Mouse (Mus musculus) adrenal gland, adult 2 months (tissue): ENCODE measurements around the gene Mgarp. TPM values are rescaled to one million over a fixed set of nuclear protein-coding genes. Genes with fewer than 3 reads are reported as not detected.
"Not testable (repeated sequence)": the region's sequence is repeated elsewhere in the genome, so short reads cannot be mapped to it uniquely, and the experiment has no call there.

ENCODE experiments used
- DNase-seq: peaks from one replicate; pipeline ENCODE4 v3.0.0; 2021
- polyA plus RNA-seq: library from polyadenylated mRNA; depleted of rRNA; stranded (reverse); fragments of >200 nt; gene quantifications from 2 replicates; pipeline ENCODE4 v1.2.3, GENCODE M21; 2012
- total RNA-seq, 2 experiments: library from RNA; stranded (reverse); gene quantifications; 2 replicates each; pipeline ENCODE4 v1.2.3; 2021

Mgarp gene
- total and polyA plus RNA-seq, 3 experiments, result 312 to 1,037 (median 689) TPM

DNA sequence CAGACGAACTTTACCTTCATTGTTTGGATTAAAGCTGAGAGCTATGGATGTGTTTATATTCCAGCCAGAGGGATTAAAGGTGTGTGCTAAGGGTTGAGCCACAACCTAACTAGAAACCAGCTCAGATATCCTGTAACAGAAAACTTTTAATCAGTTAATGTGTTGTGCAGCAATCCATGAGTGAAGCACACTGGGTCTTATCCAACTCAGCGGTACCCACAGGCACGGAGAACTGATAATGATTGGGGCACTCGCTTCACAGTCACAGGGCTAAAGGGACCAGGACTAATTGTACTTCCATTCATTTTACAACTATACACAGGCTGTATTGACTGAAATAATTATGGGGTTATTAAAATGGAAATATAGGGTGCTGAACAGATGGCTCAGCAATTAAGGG, 29.6 kb downstream of the Mgarp start:
- DNase-seq, result no peak

DNA sequence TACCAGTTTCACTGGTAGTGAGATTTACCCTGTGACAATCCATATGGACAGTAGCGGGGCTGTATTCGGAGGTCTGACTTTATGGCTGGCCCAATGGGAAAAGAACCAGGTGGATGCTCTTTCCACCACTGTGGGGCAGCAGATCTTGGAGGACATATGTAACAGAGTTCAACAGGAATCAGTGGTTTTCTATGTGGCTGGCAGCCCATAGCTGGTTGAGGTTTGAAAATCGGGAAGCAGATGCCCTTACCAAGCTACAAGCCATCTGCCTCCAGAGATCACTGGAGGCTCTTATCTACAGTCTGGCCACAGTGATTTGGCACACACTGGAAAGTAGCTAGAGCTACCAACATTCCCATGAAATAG, 31.0 kb downstream of the Mgarp start:
- no peak for DNase-seq

DNA sequence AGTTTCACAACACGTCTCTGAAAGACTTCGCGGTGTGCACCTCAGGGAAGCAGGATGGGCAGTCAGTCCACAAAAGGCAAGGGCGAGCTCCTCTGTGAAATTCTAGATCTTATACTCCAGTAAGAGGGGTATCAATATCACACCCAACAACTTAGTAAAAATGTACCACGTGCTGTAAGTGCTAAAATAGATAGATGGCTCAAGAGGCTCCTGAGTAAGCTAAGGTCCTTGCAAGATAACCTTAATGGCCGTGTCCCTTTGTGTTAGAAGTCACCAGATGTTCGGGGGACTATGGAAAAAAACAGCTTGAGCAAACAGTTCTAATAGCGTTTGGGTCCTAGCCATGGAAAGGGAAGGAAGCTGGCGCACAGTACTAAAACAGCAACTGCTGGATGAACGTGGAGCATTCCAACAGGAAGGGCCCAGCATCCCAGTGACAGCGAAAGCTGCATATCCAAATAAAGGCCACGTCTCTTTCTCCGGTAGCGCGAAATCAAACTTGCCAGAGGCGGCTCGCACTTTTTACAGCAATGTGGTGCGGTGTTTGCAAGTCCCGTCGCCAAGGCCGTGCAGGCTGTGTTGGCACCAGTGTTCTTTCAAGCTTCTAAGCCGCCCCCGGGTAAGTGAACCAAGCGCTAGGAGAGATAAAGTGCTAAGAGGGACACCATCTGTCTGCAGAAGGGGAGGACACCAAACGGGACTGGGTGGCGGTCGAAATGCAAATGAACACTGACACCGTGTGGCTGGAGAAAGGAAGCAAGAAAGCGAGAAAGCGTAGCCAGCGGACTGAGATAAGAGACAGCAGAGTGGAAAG, 31.6 kb downstream of the Mgarp start:
- peak; percentile 87 for DNase-seq

DNA sequence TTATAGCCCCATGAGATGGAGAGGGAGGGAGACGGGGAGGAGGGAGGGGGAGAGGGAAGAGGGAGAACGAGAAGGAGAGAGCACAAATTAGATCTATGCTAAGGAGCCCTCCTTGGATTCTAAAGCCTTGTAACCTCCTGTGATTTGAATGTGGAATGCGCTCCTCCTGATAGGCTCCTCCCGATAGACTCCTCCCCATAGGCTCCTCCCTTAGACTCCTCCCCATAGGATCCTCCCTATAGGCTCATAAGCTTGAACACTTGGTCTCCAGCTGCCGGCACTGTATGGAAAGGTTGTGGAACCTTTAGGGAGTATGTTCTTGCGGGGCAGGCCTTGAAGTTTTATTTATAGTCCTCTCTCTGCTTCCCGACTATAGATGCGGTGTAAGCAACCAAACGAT, 35.5 kb downstream of the Mgarp start:
- no peak for DNase-seq

DNA sequence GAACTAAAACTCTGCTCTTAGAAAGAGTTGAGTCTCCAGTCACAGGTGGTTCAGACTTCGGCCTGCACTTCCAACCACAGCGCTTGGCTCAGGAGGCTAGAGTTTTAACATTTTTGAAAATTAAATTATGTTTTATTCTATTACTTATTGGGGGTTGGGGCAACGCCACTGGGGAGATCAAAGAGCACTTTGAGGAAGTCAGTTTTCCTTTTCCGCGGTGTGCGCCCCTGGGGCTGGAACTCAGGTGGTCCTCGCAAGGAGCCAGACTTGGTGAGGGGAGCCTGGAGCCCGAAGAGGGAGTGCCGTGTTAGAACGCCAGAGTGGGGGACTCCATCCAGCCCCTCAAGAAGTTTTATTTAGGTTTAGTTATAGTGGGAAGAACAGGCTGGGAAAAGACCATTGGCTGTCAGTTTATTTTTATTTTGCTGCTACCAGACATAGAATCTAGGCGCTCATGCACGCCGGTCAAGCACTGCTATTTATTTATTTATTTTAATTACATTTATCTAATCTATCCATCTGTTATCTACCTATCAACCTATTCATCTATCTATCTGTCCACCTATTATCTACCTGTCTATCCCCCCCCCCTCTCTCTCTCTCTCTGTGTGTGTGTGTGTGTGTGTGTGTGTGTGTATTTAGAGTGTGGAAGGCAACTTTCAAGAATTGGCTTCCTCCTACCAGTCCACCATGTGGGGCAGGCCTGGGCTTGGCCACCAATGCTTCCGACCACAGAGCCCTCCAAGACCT, 36.8 kb downstream of the Mgarp start:
- no peak for DNase-seq

DNA sequence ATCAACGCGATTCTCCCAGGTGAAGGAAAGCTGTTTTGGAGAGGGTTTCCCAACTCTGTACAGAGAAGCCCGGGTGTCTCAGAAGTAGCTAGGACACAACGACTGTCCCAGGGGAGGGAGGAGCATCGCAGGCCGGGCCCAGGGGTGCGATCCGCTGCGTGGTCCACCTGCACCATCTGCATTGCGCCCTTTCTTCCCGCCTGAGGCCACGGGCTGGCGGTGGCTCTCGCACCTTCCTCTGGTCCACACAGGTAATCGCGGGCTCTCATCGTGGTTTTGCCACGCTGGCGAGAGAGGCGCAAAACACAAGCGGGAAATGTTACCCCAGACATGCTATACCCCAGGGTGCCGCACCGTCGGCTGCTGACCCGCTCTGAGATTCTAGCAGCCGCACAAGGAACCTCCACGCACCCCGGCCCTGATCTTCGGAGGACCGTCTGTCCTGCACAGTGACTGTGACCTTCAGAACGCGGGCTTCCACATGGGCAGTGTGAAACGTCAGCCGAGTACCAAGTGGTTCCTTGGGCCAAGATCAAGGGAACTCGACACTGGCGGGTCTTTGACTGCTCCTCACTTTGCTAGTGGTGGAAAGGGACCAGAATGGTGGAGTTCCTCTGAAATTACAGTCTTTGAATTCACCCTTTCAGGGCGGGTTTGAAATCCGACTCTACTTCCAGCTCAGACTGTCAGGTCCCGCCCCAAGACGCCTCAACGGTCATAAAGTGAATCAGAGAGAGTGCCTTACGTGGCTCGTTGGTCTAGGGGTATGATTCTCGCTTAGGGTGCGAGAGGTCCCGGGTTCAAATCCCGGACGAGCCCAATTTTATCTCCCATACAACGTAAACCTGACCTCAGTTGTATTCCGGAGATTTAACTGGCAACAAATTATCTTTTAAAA, 37.6 kb downstream of the Mgarp start:
- DNase-seq, result peak; percentile 88

DNA sequence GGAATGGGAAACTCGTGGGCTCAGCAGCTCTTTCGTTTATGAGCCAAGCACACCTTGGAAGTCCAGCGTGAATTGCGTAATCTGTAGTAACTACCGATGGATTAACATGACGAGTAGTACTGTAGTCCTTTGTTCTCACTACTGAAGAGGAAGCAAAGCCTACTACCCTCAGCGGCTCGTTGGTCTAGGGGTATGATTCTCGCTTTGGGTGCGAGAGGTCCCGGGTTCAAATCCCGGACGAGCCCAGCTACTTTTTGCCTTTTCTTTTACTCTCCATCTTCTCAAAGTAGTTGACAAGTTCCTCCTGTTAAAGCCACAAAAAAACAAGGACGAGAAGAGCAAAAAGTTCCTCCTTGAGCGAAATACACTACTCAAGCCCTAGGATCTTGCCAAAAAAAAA, 38.4 kb downstream of the Mgarp start:
- peak; percentile 83 for DNase-seq

DNA sequence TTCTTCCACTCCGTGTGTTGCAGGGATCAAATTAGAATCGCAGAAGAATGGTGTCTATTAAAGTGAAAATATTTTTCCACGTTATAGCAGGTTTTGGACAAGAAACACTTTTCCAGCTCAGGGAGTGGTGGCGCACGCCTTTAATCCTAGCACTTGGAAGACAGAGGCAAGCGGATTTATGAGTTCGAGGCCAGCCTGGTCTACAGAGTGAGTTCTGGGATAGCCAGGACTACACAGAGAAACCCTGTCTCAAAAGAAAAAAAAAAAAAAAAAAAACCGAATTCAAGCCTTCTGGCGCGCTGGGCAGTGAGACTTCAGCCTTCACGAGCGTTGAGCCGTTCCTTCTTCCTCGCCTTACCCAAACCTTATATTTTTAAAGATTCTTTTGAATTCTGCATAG, 38.9 kb downstream of the Mgarp start:
- DNase-seq, result no peak

DNA sequence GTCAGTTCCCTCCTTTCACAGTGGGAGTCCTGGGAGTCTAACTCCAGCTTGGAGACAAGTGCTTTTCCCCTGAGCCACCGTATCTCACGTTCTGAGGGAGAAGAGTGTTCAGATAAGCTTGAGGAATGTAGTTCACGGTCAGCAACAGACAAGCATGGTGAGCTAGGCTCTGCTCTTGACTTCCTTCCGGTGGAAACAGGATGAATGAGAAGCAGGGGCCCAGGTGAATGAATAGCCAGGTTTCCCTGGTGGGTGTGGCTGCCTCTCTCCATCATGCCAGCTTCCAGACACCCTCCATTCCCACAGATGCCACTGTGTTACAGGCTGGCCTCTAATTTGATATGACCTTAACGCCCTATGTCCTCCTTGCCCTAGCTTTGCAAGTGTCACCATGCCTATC, 39.5 kb downstream of the Mgarp start:
- no peak for DNase-seq

DNA sequence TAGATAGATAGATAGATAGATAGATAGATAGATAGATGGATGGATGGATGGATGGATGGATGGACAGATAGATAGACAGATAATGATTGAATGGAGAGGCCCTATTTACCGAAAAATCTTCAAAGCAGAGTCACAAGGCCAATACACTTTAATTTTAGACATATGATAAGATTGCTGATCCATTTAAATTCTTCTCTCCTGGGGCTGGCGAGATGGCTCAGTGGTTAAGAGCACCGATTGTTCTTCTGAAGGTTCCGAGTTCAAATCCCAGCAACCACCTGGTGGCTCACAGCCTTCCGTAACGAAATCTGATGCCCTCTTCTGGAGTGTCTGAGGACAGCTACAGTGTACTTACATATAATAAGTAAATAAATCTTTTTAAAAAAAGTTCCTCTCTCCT, 41.6 kb downstream of the Mgarp start:
- DNase-seq, result not testable (repeated sequence)

DNA sequence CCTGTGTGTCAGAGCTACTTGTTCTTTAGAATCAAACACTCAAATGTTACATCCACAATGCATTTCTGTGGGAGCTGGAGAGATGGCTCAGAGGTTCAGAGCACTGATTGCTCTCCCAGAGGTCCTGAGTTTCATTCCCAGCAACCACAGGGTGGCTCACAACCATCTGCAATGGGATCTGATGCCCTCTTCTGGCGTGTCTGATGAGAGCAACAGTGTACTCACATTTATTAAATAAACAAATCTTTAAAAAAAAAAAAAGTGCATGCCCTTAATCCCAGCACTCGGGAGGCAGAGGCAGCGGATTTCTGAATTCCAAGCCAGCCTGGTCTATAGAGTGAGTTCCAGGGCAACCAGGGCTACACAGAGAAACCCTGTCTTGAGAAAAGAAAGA, 42.5 kb downstream of the Mgarp start:
- no peak for DNase-seq

DNA sequence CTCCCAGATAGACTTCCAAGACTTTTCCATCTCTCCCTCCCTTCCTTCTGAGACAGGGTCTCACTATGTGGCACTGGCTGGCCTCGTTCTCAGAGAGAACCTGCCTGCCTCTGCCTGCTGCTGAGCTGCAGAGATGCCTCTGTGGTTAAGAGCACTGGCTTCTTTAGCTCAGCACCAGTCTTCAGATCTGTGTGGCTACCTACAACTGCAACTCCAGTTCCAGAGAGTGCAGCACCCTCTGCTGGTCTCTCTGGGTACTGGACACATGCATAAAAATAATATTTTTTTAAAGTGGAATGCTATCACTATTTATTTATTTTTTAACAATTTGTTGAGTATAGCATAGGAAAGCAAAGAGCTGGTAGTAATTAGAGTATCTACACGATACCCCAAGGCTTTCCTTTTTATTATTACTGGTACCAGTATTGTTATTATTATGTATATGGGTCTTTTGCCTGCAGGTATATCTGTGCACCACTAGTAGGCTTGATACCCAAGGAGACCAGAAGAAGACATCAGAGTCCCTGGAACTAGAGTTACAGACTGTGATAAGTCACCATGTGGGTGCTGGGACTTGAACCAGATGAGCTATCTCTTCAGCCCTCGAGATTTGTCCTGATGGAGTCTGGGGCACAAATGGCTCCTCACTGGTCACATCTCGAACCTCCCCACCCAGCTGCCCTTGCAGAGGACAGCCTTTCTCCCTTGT, 43.1 kb downstream of the Mgarp start:
- DNase-seq, result peak; percentile 52

DNA sequence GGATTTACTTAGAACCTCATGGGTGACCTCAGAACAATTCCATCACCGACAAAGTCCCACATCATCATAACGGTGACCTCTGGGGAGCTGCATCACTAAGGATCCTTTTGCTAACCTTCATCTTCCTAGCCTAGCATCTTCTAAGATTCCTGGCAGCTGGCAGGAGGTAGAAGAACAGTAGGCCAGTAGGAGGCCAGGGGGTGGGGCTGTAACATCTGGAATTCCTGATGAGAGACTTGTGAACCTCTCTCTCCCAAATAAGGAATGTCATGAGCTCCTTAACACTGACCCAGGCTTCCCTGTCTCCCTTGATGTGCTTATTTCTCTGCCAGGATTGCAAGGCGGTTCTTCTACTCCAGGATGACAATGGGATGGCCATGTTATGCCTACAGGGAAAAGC, 45.7 kb downstream of the Mgarp start:
- peak; percentile 13 for DNase-seq

DNA sequence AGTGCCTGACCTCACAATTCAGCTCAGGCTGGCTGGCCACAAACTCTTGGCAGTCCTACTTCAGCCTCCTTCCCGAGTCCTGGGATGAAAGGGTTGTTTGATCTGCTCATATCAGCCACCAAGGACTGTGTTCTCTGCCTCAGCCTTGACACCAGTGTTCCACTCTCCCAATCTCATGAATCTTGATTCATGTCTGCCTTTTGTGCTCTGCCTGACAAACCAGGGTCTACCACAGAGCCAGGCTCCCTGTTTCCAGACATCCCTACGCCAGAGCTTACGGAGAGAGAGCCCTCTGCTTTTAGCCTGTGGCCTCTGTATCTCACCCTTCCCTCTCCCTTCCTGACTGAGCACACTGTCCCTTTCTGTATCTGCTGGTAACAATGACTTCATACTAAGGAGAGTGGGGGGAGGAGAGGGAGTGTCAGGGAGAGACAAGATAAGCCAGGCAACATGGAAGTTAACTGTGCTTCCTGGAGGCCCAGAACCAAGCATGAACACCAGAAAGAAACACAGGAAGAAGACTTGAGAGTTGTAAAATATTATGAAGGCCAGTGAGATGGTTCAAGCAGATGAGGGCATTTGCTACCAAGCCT, 47.8 kb downstream of the Mgarp start:
- DNase-seq, result peak; percentile 78

DNA sequence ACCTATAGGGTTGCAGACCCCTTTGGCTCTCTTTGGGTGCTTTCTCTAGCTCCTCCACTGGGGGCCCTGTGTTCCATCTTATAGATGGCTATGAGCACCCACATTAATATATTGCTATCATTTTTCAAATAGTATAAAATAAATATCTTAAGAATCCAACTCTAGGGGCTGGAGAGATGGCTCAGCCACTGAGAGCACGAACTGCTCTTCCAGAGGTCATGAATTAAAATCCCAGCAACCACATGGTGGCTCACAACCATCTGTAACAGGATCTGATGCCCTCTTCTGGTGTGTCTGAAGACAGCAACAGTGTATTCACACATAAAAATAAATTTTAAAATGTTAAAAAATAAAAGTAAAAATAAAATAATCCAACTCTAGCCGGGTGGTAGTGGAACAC, 51.5 kb downstream of the Mgarp start:
- DNase-seq, result not testable (repeated sequence)

DNA sequence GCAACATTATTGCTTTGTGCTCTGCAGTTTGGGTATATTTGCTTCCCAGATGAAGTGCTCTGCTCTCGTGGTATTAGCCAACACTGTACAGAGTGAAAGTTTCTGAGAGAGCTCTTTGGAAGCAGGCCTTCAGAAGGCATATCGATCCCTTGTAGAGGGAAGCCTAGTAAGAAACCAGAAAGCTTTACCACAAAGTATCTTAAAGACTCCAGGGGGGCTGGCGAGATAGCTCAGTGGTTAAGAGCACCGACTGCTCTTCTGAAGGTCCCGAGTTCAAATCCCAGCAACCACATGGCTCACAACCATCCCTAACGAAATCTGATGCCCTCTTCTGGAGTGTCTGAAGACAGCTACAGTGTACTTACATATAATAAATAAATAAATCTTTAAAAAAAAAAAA, 52.4 kb downstream of the Mgarp start:
- DNase-seq, result not testable (repeated sequence)

DNA sequence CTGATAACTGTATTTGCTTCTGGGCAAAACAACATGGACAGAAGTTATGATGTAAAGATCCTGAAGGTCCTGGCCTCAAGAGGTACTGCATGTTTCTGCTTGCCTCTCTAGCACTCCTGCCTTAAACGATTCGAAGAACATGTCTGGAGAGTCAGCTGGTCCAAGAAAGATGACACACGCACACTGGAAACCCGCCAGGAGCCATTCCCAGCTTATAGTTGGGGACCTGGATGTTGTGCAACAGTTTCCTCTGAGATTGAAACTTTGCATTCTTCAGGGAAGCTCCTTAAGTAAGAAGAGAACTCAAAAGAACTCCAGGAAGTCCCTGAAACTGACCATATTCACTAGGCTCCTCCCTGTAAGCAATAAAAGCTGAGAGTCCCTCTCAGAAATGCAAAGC, 53.3 kb downstream of the Mgarp start:
- peak; percentile 48 for DNase-seq

DNA sequence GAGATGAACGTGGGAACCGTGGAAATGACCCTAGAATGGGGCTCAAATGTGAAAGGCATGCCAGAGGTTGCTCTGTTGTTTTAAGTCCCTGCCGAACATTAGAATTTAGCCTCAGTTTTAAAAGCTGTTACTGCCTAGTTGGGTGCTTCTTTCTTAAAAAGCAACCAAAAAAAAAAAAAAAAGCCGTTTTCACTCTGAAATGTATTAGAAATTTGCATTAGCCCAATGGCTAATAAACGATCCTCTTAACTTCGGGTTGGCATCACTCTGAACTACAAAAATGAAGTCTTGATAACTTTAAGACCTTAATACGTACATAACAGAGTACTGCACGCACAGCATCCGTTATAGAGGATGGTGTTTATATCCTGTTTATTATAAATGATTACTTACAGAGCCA, 54.4 kb downstream of the Mgarp start:
- DNase-seq, result no peak

DNA sequence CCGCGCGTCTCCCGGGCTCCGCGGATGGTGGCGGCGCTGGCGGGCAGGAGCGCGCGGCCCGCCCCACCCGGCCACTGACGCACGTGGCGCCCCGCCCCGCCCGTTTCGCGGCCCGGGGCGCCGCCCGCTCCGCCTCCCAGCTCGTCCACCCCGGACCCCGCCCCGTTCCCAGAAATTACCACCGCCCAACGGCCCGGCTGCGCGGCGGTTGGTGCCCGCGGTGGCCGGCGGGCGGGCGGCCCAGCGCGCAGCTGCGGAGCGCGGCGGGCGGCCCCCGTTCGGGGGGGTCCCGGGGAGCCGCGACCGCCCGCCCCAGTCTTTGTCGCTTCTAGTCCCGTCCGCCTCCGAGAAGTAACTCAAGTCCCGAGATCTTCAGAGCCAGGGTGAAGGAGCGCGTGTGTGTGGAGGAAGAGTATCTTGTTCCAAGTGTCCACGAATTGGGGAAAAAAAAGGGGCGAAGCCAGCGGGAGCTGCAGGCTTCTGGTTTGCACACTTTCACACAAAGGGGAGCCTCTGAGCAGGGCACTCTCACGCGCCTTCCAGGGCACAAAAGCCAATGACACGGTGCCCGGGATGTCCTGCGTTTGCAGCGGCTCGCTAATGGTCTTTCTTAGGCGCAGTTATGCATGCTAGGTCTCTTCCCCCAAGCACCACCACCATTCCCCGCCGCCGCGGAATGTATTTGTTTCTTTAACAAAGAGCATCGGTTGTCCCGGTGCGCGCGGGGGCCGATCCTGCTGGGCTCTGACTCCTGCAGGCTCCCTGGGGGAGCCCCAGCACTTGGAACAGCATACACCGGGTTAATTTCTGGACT, 55.1 kb downstream of the Mgarp start:
- DNase-seq, result peak; percentile 96

DNA sequence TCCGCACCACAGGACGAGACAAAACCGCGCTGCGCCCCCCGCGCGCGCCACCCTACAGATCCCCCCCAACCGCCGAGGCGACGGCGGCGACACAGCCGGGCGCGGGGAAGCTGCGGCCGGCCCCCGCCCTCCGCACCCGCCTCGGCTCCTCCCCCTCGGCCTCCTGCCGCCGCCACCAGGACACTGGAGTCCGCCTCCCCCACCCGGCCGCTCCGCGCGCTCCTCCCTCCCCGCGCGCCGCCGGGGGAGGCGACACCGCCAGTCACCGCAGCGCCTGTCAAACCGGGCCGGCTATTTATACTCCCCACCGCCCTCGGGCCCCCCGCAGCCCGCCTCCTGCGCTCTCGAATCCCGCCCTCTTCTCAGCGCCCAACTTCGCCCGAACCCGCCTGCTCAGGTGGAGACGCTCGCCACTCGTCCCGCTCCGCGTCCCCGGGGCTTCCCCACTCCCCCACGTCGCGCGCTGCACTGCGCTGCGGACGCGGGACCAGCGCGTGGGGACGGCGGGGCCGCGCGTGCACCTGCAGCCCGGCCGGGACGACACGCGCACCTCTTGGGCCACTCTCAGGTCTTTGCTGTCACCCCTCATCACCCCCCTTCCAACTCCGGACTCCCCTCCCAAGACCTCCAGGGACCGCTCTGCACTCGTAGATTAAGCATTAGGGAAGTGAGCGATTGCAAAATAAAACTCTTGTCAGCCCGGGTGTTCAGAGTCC, 55.8 kb downstream of the Mgarp start, which contains the start of gene Elf2:
Elf2 (minus strand) TSS at position 112 of the 716 bp plus-strand sequence.
- DNase-seq, result peak; percentile 97
